Mouse (Mus musculus): ENCODE data around the gene Gm5148. TPM values are rescaled to one million over a fixed set of nuclear protein-coding genes. Genes with fewer than 3 reads are reported as not detected.

Gene Gm5148
- total RNA-seq, 2 experiments from 2014 or later, result 3.3 to 3.4 TPM

DNA sequence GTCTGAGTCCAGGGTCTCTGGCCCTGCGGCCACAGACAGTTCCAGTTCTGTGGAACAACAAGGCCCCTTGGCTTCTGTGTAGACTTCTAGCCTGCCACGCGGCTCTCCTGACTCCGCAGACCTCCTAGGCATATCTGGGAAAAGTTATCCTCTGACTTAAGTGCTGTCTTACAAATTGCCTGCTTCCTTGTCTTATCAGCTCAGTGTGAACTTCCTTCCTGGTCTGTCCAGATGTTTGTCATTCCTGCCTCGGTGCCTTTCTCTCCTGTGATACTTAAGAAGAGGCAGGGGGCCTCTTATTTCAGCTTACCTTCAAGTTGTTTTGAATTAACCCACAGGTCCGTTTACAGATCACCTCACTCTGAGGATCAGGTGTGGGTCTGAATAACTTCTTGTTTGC is 18.9 kb downstream of the Gm5148 start:
- intact Hi-C loops (cut with DNase I), result no loop called here
- DNase-seq (ENCODE audit: low spot score in 2 of 2), result no peak

DNA sequence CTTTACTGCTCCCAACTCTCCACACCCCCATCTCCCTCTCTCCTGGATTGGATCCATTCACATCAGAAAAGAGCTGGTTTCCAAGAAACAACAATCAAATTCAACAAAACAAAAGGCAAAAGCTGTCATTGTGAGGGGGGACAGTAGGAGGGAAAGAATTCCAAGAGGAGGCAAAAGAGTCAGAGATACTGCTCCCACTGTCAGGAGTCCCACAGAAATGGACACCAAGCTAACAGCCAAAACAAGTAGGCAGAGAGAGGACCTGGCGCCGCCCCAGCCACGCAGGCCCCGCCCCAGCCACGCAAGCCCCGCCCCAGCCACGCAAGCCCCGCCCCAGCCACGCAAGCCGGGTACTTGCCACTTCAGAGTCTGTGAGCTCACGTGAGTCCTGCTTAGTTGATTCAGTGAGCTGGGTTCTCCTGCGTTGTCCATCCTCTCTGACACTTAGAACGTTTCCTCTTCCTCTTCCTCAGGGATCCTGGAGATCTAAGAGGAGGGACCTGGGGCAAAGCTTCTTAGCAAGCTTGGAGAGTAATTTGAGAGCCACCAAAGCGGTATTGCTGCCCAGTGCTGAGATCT is 19.5 kb downstream of the Gm5148 start:
- intact Hi-C loops (cut with DNase I), result no loop called here

DNA sequence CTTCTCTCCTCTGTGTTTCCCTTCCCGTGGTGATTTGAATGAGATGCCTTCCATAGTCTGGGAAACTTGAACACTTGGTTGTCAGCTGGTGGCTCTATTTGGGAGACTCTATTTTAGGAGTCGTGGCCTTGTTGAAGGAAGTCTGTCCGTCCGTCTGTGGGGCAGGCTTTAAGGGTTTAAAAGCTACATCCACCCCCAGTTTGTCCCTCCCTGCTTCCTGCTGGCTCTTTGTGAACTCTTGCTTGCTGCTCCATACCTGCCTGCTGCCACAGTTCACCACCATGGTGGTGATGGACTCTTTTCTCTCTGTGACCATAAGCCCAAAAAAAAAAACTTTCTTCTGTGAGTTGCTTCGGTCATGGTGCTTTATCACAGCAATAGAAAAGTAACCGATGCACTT is 21.2 kb downstream of the Gm5148 start:
- no peak for DNase-seq (ENCODE audit: low spot score in 2 of 2)
- intact Hi-C loops (cut with DNase I), result no loop called here

More for the DNA sequence above, 19.5 kb downstream of the Gm5148 start:
- no peak for DNase-seq (ENCODE audit: low spot score in 2 of 2)

DNA sequence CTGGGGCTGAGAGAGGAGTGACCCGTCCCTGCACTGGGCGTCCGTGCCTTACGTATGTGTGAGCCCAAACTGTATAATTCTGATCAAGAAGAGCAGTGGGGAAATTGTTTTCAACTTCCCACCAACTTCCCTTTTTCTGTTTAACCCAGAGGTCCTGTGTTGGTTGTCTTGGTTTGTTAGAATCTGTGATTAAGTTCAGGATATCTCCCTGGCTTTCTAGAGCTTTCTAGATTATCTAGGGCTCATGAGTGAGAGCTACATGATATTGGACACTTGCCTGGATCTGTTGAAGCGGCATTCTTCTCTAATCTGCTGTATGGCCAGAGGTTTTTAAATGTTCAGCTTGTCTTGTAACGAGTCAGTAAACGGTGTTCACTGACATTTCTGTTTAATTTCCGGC is 30.7 kb downstream of the Gm5148 start:
- intact Hi-C loops (cut with DNase I), result no loop called here
- no peak for DNase-seq (ENCODE audit: low spot score in 2 of 2)

DNA sequence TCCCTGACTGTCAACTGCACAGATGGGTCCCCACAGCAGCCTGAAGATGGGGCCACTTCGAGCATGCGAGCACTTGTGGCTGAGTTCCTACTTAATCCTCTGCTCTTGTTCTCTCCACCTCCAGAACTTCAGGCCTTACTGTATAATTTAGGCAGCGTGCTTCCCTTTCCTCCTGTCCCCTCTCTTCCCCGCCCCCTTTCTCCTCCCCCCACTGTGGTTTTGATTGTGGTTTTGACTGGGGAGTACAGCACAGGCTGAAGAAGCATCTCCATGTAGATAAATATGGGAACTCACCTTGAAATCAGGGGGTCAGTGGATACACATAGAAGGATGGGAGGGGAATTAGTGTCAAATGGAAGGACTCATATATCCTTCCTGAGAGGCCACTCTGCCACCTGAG is 31.3 kb downstream of the Gm5148 start:
- no peak for DNase-seq (ENCODE audit: low spot score in 2 of 2)

DNA sequence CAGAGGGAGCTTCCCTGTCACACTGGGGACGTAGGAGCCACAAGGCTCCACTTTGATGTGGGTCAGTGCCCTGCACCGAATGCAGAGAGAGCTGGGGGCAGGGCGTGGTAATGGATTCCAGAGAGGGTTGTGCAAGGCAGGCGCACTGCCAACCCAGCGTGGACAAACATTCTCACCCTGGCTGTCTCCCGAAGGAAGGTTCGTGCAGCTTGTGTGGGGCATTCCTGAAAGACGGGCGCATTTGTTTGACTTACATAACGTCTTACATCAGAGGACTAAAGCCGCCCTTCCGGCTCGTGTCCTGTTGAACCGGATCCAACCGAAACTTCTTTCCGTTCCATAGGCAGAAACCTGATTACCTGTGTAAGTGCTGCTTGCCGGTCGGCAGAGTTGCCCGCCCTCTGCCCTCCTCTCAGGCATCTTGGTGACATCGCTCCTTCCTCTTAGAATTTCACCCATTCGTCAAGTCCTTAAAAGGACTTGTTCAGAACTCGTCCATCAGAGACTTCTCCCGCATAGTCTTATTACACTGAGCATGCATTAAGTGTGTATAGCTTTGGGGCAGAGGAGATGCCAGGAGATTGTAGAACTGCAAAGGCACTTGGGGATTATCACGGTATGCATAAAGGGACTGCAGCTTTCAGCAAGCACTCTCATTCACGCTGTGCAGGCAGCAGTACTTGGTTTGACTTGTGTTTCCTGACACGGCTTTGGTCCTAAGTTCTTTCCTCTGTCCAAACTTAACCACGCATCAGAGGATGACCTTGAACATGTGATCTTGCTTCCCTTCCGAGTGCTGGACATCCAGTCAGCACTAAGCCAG is 36.9 kb downstream of the Gm5148 start:
- DNase-seq (ENCODE audit: low spot score in 2 of 2), result peak; percentile 56 to 72
- intact Hi-C loops (cut with DNase I), result loop anchor here (1.0 kb wide), 1 partner anchor 47 kb away; no protein-coding TSS in a partner anchor

More for the DNA sequence above, 31.3 kb downstream of the Gm5148 start:
- intact Hi-C loops (cut with DNase I), result no loop called here

DNA sequence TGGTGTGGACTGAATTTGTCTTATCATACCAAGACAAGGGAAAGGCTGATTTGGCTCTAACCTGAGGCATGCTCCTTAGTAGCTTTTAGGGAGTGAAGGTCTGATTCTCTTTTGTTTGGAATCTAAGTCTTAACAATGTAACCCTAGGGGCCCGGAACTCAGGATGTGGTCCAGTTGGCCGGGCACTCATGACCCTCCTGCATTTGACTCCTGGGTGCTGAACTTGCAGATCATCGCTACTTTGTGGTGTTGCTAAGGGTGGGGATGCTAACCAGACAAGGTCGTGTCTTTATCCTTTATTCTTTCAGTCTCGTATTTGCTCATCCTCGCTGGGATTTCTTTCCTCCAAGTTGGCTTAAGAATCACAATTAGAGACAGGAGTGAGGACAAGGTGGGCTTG is 37.5 kb downstream of the Gm5148 start:
- no peak for DNase-seq (ENCODE audit: low spot score in 2 of 2)
- intact Hi-C loops (cut with DNase I), result loop anchor here (1.0 kb wide), 1 partner anchor 46 kb away; no protein-coding TSS in a partner anchor

DNA sequence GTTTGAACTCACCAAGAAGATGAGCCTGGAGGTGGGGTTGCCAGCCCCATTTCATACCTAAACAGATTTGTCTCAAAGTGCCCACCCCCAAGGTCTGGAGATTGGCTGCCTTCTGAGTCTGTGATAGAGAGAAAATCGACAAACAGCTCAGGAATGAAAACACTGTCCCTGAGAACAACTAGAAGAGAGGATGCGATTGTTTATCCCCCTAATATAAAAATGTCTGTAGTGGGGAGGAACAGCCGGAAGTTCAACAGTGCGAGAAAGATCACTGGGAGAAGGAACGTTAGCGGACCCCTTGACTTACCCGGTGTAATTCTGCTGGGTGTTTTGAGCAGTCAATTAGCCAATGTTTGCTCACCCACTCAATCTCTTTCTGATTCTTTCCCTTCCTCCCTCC is 38.1 kb downstream of the Gm5148 start:
- no peak for DNase-seq (ENCODE audit: low spot score in 2 of 2)
- intact Hi-C loops (cut with DNase I), result no loop called here

DNA sequence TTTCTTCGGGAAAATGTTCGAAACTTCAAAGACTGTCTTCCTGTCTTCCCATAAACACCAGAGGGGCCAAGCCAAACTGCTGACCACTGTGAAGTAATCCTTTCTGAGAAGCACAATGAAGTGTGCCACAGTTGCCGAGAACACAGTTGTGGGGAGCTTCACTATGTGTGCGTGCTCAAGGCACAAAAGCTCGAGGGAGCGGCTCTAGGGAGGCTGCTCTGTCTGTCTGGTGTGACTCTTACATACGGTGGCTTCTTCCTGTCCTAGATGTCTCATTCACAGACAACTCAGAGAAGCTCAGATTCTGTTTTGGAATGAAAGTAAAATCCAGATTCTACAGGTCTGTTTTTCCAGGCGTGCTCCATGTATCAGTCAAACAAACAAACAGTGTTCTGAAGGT is 48.0 kb downstream of the Gm5148 start:
- intact Hi-C loops (cut with DNase I), result no loop called here
- no peak for DNase-seq (ENCODE audit: low spot score in 2 of 2)

DNA sequence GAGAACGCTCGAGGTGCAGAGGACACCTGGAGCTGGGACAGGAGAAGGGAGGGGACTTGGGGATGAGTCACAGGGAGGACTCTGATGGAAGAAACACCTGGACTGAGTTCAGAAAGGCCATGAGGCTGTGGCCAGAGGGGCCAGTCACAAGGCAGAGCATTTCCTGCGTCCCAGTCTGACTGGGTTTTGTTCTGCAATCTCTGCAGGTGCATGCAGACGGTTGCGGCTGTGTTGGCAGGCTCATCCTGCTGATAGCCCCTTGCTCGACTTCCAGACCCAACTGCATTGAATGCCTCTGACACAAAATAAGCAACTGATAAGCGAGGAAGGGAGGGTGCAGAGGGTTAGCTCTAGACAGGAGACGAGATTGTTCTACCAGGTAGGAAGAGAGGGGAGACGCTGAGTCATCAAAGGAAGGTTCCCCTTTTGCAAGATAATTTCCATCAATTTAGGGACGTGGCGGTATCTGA is 49.2 kb downstream of the Gm5148 start:
- intact Hi-C loops (cut with DNase I), result no loop called here
- DNase-seq (ENCODE audit: low spot score in 2 of 2), result no peak

DNA sequence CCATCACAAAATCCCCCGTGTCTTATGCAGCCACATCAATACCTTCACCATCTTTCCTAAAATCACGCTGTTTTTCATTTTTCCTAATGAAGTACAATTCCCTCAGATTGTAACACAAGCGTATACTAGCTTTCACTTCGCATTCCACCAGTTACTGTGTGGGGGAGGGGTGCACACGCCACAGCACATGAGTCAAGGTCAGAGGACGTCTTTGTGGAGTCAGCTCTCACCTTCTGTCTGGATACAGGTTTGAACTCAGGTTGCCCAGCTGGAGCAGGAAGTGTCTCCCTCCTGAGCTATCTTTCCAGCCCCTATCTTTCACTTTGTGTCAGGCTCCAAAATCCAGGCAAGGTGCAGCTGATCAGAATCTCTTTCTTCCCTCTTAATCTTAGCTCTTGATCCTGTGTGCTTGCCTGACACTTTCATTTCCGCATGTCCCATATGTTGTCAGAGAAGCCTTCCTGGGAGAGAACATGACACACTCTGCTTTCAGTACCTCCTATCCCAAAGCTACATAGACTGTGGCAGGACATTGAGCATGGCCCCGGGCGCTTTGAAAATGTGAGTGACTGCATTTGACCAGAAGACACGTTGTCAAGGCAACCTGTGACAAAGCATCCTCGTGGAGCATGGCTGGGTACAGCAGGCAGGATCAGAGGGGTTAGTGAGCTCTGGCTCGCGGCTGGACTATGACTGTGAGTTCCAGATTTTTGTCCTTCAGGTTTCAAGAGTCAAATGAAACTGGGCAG is 50.6 kb downstream of the Gm5148 start:
- intact Hi-C loops (cut with DNase I), result no loop called here
- no peak for DNase-seq (ENCODE audit: low spot score in 2 of 2)

DNA sequence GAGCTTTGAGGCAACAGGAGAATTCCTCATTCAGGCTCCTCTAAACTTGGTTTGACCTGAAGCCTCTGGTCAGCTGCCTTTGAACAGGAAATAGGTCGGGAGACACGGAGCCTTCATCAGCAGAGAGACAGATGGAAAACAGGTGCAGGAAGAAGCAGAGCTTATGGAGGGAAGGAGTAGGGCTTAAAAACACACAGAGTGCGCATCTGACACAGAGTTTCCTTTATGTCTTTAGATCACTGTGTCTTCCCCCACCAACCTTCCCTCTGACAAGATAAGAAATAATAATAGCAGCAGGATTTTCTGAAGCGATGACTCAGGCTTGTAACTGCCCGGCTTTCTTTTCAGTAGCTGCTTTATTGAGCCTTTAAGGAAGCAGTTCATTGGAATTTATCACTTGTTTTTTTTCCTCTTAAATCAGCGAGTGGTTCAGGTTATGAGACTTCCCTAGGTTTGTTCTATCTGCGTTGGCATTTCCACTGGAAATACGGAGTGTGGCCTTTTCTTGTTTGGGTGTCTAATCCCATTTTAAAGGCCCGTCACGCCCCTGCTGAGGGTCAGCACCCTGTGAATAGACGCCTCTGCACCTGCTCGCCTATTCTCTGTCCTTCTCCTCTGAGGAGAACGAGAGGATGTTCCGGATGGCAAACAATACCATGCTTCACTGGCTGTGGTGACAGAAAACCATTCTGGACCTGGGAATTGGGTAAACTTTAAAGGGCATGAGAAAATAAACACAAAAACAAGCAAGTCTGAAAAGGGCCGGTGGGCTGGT is 51.8 kb downstream of the Gm5148 start:
- no peak for DNase-seq (ENCODE audit: low spot score in 2 of 2)
- intact Hi-C loops (cut with DNase I), result no loop called here

DNA sequence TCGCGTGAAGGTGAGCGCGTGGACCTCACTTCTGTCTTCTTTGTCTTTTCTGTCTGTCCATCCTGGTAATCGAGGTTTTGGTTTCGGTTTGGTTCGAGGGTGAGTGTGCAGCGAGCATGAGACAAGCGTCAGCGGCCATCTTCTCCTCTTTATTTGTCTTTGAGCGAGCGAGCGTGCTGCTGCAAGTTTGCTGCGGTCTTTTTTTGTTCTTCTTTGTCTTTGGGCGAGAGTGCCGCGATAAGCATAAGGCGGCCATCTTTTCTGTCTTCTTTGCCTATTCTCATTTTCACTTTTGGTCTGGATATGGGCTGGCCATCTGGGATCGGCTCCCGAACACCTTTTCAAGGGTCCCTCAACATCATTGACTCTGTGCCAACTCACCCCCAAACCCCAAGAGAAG is 55.2 kb downstream of the Gm5148 start:
- intact Hi-C loops (cut with DNase I), result no loop called here
- DNase-seq (ENCODE audit: low spot score in 2 of 2), result no peak

DNA sequence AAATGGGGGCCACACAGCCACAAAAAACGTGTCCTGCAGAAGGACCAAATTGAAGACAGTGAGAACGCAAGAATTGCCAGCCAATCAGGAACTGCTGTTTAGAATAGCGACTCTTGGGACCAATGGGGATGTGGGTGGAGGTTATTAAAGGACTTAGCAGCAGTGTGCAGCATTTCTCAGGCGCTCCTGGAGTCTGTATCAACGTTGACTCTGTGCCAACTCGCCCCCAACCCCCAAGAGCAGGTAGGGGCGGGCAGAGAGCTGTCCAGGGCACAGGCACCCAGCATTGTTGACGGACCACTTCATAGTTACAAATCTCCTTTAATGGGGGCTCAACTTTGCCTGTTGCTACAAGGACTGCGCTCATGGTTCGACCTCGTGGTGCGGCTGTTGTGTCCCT is 55.6 kb downstream of the Gm5148 start:
- intact Hi-C loops (cut with DNase I), result no loop called here
- no peak for DNase-seq (ENCODE audit: low spot score in 2 of 2)

DNA sequence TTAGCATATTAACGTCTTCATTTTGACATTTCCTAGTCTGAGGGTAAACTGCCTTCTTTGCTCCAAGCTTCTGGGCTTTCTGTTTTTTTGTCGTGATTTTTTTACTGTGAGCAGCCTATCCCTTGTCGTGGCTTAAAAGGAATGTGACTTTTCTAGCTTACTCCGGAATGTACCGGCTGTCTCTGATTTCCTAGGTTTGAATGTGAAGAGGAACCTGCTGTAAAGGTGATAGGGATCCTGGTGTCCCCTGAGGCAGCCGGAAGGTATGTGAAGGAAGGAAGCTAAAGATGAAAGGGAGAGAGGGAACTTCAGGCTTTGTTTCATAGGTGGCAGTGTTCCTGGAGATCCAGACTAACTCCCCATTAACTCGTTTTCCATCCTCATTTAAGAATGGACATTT is 56.6 kb downstream of the Gm5148 start:
- intact Hi-C loops (cut with DNase I), result no loop called here
- no peak for DNase-seq (ENCODE audit: low spot score in 2 of 2)

DNA sequence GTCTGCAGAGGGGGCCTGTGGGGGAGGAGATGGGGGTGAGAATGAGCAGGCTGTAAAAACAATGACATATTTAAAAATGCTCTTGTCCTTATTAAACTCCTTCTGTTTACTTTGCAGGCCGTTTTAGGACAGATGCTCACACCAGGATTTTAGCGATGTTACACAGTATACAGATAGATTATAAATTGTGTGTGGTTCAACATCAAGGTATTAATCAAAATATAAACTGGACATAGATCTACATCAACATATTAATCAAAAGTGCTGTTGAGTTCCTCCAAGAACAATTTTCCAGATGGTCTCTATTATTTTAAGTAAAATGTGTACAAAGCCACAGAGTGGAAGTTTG is 57.2 kb downstream of the Gm5148 start:
- intact Hi-C loops (cut with DNase I), result no loop called here
- DNase-seq (ENCODE audit: low spot score in 2 of 2), result no peak

DNA sequence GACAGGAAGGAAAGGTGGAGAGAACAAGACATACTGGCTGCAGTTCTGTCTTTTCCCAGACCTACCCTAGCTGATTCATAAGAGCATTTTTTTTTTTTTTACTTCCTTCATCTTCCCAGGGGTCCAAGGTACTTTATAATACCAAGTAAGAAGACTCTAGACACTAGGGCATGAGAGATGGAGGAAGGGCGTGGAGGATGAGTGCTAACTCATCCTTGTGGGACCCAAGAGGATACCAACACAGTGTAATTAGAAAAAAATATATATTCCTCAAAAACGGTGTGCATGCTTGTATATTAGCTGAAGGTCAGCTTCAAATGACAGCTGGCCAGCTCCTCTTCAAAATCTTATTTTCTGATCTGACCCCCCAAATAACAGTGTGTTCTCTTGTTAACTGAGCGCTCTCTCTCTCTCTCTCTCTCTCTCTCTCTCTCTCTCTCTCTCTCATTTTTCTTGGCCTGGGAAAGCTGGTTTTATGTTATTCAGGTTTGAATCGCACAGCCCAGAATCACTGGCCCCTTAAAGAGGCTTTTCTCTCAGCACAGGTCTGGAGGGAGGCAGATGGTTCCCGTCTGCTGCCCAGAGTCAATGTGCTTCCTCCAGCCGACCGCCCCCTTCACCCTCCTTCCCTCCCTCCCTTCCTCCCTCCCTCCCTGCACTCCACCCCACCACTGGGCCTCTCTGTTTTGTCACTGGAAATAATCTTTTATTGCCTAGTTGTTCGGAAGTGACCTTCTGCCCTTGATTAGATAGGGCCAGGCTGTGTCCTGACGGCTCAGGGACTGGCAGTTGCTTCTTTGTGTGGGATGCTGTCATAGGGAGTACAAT is 57.8 kb downstream of the Gm5148 start:
- DNase-seq (ENCODE audit: low spot score in 2 of 2), result no peak
- intact Hi-C loops (cut with DNase I), result no loop called here
